Mouse (Mus musculus): ENCODE measurements around the gene Haus7. TPM values are rescaled to one million over a fixed set of nuclear protein-coding genes. Genes with fewer than 3 reads are reported as not detected.
"Not testable (repeated sequence)": the region's sequence is repeated elsewhere in the genome, so short reads cannot be mapped to it uniquely, and the experiment has no call there.

Gene Haus7
- polyA plus RNA-seq, 1 experiment from 2014 or later = 60.3 TPM

DNA sequence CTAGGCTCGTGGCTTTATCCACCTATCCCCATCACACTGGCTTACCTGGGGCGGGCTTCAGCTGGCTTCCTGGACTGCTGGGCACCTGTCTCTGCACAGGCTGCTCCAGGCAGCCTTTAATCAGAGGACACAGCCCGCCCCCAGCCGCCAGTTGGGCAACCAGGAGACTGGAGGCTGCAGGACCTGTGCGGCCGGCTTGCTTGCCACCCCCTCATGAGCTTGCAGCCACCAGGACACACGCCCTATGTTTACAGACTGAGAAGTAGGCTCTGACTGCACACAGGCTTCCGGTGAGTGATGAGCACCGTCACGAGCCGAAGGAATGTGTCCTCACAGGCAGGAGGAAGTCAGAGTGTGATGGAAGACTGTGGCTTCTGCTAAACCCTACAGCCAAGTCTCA is 23.6 kb downstream of the Haus7 start, which contains the start of gene Trex2:
TSS of gene Trex2 (minus strand) at position 93 of the 400 bp plus-strand sequence.
- Histone ChIP-seq H3K36me3 (ENCODE audit: control insufficient read depth, insufficient read depth, low read length) (no peaks in the 10 kb centered on the region), H3K27ac (ENCODE audit: low read length) (no peak within 1 kb of the TSS), H3K9me3 (ENCODE audit: control insufficient read depth, low read length) (no peaks in the 10 kb centered on the region), H3K4me2 (ENCODE audit: low read depth, low read length) (no peak within 1 kb of the TSS), H3K9ac (ENCODE audit: low read depth, low read length) (no peak within 1 kb of the TSS), H3K4me3 (ENCODE audit: low read length) (no peak within 1 kb of the TSS), H3K27me3 (replicated peaks; ENCODE audit: control insufficient read depth, insufficient read depth, low read length) (no peaks in the 10 kb centered on the region), H3K4me1 (ENCODE audit: control insufficient read depth, insufficient read depth, low read length) (no peaks in the 10 kb centered on the region)
- 59% methylated on average over 11 of the region's 11 CpGs for WGBS
- ATAC-seq = no peak

GRCm38 (mm10) chrX:73432850-73433249 is 26.0 kb downstream of the Haus7 start:
- Histone ChIP-seq H3K9ac (ENCODE audit: low read depth, low read length) (no peak overlapping the region), H3K27me3 (replicated peaks; ENCODE audit: control insufficient read depth, insufficient read depth, low read length) (no peaks in the 10 kb centered on the region), H3K36me3 (ENCODE audit: control insufficient read depth, insufficient read depth, low read length) (no peaks in the 10 kb centered on the region), H3K4me3 (ENCODE audit: low read length) (no peak overlapping the region), H3K4me1 (ENCODE audit: control insufficient read depth, insufficient read depth, low read length) (no peaks in the 10 kb centered on the region), H3K9me3 (ENCODE audit: control insufficient read depth, low read length) (no peaks in the 10 kb centered on the region), H3K27ac (ENCODE audit: low read length) (no peak overlapping the region), H3K4me2 (ENCODE audit: low read depth, low read length) (no peak overlapping the region)
- WGBS = 63% methylated on average over 5 of the region's 5 CpGs
- ATAC-seq = peak; percentile 62; the same call in 1 of the 2 replicates

- no peak for ATAC-seq
- no peak overlapping the region for H3K4me3 ChIP-seq (ENCODE audit: low read length)
These were observed 28.8 kb downstream of the Haus7 start for GRCm38 (mm10) chrX:73430036-73430435.

DNA sequence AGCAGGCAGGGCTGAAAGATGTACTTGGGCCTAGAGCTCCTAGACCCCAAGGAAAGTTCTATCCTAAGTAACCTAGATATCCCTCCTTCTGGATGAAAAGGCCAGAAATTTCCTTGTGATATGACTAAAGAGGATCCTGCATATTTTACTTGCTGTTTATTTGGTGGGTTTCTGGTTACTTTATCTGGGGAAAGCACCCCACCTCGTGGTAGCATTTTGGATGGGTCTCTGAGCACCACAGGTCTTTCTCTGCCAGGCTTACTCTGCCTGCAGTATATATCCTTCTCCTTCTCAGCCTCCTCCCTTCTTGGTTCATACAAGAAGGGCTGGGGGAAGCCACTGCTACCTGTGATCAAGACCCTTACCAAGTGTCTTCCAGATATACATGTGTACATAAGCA is 46.1 kb downstream of the Haus7 start:
- Histone ChIP-seq H3K36me3 (ENCODE audit: control insufficient read depth, insufficient read depth, low read length) (no peaks in the 10 kb centered on the region), H3K4me1 (ENCODE audit: control insufficient read depth, insufficient read depth, low read length) (no peaks in the 10 kb centered on the region), H3K4me2 (ENCODE audit: low read depth, low read length) (no peak overlapping the region), H3K9ac (ENCODE audit: low read depth, low read length) (no peak overlapping the region), H3K27ac (ENCODE audit: low read length) (no peak overlapping the region), H3K27me3 (replicated peaks; ENCODE audit: control insufficient read depth, insufficient read depth, low read length) (peaks cover 4% of the 10 kb centered on the region; the same call in 1 of the 2 replicates), H3K4me3 (ENCODE audit: low read length) (no peak overlapping the region), H3K9me3 (ENCODE audit: control insufficient read depth, low read length) (no peaks in the 10 kb centered on the region)
- 47% methylated on average over 1 of the region's 1 CpGs for WGBS
- ATAC-seq = no peak

More at GRCm38 (mm10) chrX:73430036-73430435, 28.8 kb downstream of the Haus7 start:
- Histone ChIP-seq H3K9ac (ENCODE audit: low read depth, low read length) (no peak overlapping the region), H3K36me3 (ENCODE audit: control insufficient read depth, insufficient read depth, low read length) (no peaks in the 10 kb centered on the region), H3K27me3 (replicated peaks; ENCODE audit: control insufficient read depth, insufficient read depth, low read length) (0 out of 2 replicates have a peak, but pooled peaks cover 3% of the 10 kb centered on the region), H3K27ac (ENCODE audit: low read length) (no peak overlapping the region), H3K4me1 (ENCODE audit: control insufficient read depth, insufficient read depth, low read length) (no peaks in the 10 kb centered on the region), H3K9me3 (ENCODE audit: control insufficient read depth, low read length) (no peaks in the 10 kb centered on the region), H3K4me2 (ENCODE audit: low read depth, low read length) (no peak overlapping the region)
- WGBS = 81% methylated on average over 2 of the region's 2 CpGs

DNA sequence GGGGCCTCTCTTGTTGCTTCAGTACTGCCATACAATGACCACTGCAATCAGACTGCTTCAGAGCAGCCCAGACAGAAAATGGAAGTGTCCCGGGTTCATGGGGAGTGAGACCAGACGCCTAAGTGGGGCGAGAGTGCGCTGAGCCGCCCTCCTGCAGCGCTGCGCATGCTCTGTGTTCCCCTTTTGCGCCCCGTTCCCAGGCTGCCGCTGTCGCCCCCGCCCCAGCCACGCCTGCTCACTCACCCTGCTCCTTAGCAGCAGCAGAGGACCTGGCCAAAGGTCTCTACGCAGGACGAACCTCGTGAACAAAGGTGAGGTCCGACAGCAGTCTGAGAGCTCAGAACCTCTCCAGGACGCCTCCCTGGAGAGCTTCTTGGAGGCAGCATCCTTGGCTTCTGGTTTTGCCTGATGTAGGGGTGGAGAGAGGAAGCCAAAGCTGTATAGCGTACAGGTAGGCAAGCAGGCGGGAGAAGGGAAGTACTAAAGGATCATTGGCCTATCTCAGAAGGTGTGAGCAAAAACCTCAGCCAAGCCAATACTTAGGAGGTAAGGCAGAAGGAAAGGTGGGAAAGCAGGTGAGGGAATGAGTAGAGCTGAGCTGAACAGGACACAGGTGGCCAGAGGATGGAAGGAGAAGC is 47.8 kb downstream of the Haus7 start, which contains the start of gene Zfp92:
TSS of gene Zfp92 (plus strand) at position 217 of the 638 bp plus-strand sequence.
- peak; percentile 75 for ATAC-seq
- Histone ChIP-seq H3K4me2 (ENCODE audit: low read depth, low read length) (peak within 1 kb of the TSS; percentile 48), H3K9ac (ENCODE audit: low read depth, low read length) (peak within 1 kb of the TSS; percentile 39; the same call in 1 of the 2 replicates), H3K27me3 (replicated peaks; ENCODE audit: control insufficient read depth, insufficient read depth, low read length) (peaks cover 4% of the 10 kb centered on the region; the same call in 1 of the 2 replicates), H3K27ac (ENCODE audit: low read length) (no peak within 1 kb of the TSS), H3K4me3 (ENCODE audit: low read length) (peak within 1 kb of the TSS; percentile 37), H3K36me3 (ENCODE audit: control insufficient read depth, insufficient read depth, low read length) (no peaks in the 10 kb centered on the region), H3K4me1 (ENCODE audit: control insufficient read depth, insufficient read depth, low read length) (no peaks in the 10 kb centered on the region), H3K9me3 (ENCODE audit: control insufficient read depth, low read length) (no peaks in the 10 kb centered on the region; the same call in 1 of the 2 replicates)
- WGBS = 17% methylated on average over 20 of the region's 20 CpGs

GRCm38 (mm10) chrX:73401616-73402015 is 57.2 kb downstream of the Haus7 start:
- H3K4me2 ChIP-seq (ENCODE audit: low read depth, low read length) = no peak overlapping the region
- no peaks in the 10 kb centered on the region for H3K36me3 ChIP-seq (ENCODE audit: control insufficient read depth, insufficient read depth, low read length)
- H3K9ac ChIP-seq (ENCODE audit: low read depth, low read length) = no peak overlapping the region
- no peak overlapping the region for H3K4me3 ChIP-seq (ENCODE audit: low read length)
- 91% methylated on average over 12 of the region's 12 CpGs for WGBS
- no peaks in the 10 kb centered on the region for H3K4me1 ChIP-seq (ENCODE audit: control insufficient read depth, insufficient read depth, low read length)
- H3K27ac ChIP-seq (ENCODE audit: low read length) = no peak overlapping the region
- H3K9me3 ChIP-seq (ENCODE audit: control insufficient read depth, low read length) = no peaks in the 10 kb centered on the region
- no peaks in the 10 kb centered on the region for H3K27me3 ChIP-seq (replicated peaks; ENCODE audit: control insufficient read depth, insufficient read depth, low read length)
- no peak for ATAC-seq

DNA sequence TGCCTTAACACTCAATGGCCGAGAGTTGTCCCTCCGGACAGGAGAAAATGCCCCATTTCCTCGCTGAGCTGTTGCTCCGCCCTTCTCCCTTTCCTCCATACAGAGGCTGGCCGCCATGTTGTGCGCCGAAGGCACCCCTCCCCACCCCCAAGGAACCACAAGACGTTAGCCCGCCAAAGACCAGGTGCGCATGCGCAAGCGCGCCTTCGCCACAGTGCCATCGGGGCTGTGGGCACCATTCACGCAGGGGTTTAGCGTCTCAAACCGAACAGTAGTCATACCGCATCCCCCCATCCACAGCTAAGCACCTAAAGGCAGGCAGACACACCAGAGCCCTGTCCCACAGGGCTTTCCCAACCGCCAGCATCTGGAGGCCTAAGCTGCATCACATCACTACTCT is 57.9 kb downstream of the Haus7 start:
- WGBS = 84% methylated on average over 20 of the region's 20 CpGs
- no peak overlapping the region for H3K9ac ChIP-seq (ENCODE audit: low read depth, low read length)
- H3K36me3 ChIP-seq (ENCODE audit: control insufficient read depth, insufficient read depth, low read length) = no peaks in the 10 kb centered on the region
- H3K4me2 ChIP-seq (ENCODE audit: low read depth, low read length) = no peak overlapping the region
- no peak overlapping the region for H3K4me3 ChIP-seq (ENCODE audit: low read length)
- no peaks in the 10 kb centered on the region for H3K9me3 ChIP-seq (ENCODE audit: control insufficient read depth, low read length)
- H3K4me1 ChIP-seq (ENCODE audit: control insufficient read depth, insufficient read depth, low read length) = no peaks in the 10 kb centered on the region
- ATAC-seq = no peak
- no peak overlapping the region for H3K27ac ChIP-seq (ENCODE audit: low read length)
- no peaks in the 10 kb centered on the region for H3K27me3 ChIP-seq (replicated peaks; ENCODE audit: control insufficient read depth, insufficient read depth, low read length)

DNA sequence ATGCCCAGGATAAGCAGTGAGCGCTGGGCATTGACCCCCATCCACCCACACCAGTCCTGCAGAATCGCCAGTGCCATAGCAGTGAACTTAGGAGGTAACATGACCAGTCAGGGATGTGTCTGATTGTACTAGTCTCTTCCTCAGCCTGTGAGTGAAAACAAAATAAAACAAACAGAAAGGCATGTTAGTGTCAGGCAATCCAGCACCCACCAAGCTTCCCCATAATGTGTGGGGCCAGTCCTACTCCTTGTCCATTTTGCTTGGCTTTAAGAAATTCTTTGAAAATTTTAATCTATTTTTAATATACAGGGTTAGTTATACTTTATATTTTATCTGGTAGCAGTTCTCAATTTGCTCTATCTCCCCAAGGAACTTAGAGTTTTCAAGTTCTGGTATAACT is 60.2 kb downstream of the Haus7 start, which contains the start of gene Gm18336:
TSS of gene Gm18336 (minus strand) at position 101 of the 400 bp plus-strand sequence.
- 80% methylated on average over 2 of the region's 2 CpGs for WGBS
- ATAC-seq; H3K4me3 ChIP-seq (ENCODE audit: low read length); H3K27me3 ChIP-seq (replicated peaks; ENCODE audit: control insufficient read depth, insufficient read depth, low read length); H3K4me2 ChIP-seq (ENCODE audit: low read depth, low read length); H3K27ac ChIP-seq (ENCODE audit: low read length); H3K9me3 ChIP-seq (ENCODE audit: control insufficient read depth, low read length); H3K9ac ChIP-seq (ENCODE audit: low read depth, low read length); H3K4me1 ChIP-seq (ENCODE audit: control insufficient read depth, insufficient read depth, low read length); H3K36me3 ChIP-seq (ENCODE audit: control insufficient read depth, insufficient read depth, low read length): not testable (repeated sequence)

DNA sequence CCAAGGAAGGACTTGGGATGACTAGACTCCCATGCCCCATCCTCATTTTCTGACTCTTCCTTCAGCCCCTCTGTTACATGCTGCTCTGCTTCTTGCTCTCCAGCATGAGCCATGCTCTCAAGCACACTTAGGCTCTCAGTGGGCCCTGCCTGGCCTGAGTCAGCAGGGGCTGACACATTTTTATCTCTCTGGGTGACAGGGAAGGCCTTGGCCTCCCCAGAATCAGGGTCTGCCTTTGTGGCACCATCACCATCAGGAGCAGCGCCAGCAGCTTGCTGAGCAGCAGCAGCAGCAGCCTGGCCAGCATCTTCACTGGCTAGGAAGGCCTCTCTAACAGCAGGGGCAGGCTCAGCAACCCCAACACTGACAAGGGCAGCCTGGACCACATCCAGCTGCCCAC is 62.4 kb downstream of the Haus7 start:
- Histone ChIP-seq H3K4me1 (ENCODE audit: control insufficient read depth, insufficient read depth, low read length) (no peaks in the 10 kb centered on the region), H3K9me3 (ENCODE audit: control insufficient read depth, low read length) (no peaks in the 10 kb centered on the region), H3K9ac (ENCODE audit: low read depth, low read length) (no peak overlapping the region), H3K27ac (ENCODE audit: low read length) (no peak overlapping the region), H3K4me2 (ENCODE audit: low read depth, low read length) (no peak overlapping the region), H3K36me3 (ENCODE audit: control insufficient read depth, insufficient read depth, low read length) (no peaks in the 10 kb centered on the region), H3K27me3 (replicated peaks; ENCODE audit: control insufficient read depth, insufficient read depth, low read length) (no peaks in the 10 kb centered on the region), H3K4me3 (ENCODE audit: low read length) (no peak overlapping the region)
- WGBS = 84% methylated on average over 1 of the region's 1 CpGs
- no peak for ATAC-seq

All from intestine, embryonic 16.5 days (tissue).